Mouse (Mus musculus) hindbrain, embryonic 12.5 days (tissue): ENCODE measurements around the gene Olfr545. TPM values are rescaled to one million over a fixed set of nuclear protein-coding genes. Genes with fewer than 3 reads are reported as not detected.

Source experiments
- ATAC-seq: fragments of 200-750 bp; cut with Nextera tagmentation; 2 replicates; pipeline ENCODE4 v1.8.0; 2017; ENCODE audit warnings: moderate TSS enrichment; ENCODE audit not compliant: low FRiP score
- H3K27ac ChIP-seq: fragments of 300-500 bp; sonication (generic); 2 replicates; pipeline ENCODE4 v1.5.1; 2016; ENCODE audit warnings: mild to moderate bottlenecking
- H3K27me3 ChIP-seq: fragments of 300-500 bp; sonication (generic); 2 replicates; pipeline ENCODE4 v1.6.1; 2016; ENCODE audit warnings: mild to moderate bottlenecking
- H3K36me3 ChIP-seq: fragments of 300-500 bp; sonication (generic); 2 replicates; pipeline ENCODE4 v1.6.1; 2016; ENCODE audit warnings: mild to moderate bottlenecking
- H3K4me1 ChIP-seq: fragments of 300-500 bp; sonication (generic); 2 replicates; pipeline ENCODE4 v1.6.1; 2016
- H3K4me2 ChIP-seq: fragments of 300-500 bp; sonication (generic); replicated peaks from 2 replicates; pipeline ENCODE4 v1.6.1; 2016; ENCODE audit warnings: mild to moderate bottlenecking
- H3K4me3 ChIP-seq: fragments of 300-500 bp; sonication (generic); 2 replicates; pipeline ENCODE4 v1.5.1; 2016; ENCODE audit warnings: mild to moderate bottlenecking
- H3K9ac ChIP-seq: fragments of 300-500 bp; sonication (generic); 2 replicates; pipeline ENCODE4 v1.6.1; 2016; ENCODE audit warnings: mild to moderate bottlenecking, moderate library complexity
- H3K9me3 ChIP-seq: fragments of 300-500 bp; sonication (generic); replicated peaks from 2 replicates; pipeline ENCODE4 v1.6.1; 2016; ENCODE audit warnings: mild to moderate bottlenecking
- WGBS: fragments of 180-500 bp; shearing (Covaris S2); methylation state at CpG from one replicate; pipeline ENCODE4 v1.1.7; 2016; 5-methylcytosine and 5-hydroxymethylcytosine counted together
- polyA plus RNA-seq: library from polyadenylated mRNA; unstranded; fragments of >200 nt; fragmentation: Nextera tagmentation; extraction: Ambion mirVana; gene quantifications from 2 replicates; pipeline ENCODE4 v1.2.1, GENCODE M21; 2016

Gene Olfr545
- 0.17 and 0.22 TPM in 2 replicates for polyA plus RNA-seq

DNA sequence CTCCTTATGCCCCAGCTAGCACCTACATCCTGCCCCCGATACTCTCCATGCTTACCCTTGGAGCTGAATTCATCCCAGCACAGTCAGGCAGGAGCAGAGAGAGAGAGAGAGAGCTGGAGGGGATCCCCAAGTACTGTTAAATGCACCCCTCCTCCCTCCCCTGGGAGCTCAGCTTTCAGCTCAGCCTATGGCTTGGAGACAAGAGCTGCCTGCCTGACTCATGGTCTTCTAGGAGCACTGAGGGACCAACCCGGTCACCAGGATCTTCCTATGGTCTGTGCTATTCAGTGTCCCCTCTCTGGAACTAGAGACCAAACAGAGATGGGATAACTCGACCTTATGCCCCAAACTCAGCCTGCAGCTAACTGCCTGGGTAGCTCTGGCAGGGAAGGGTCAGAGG, at the start of gene Olfr545:
TSS of gene Olfr545 (minus strand) at position 101 of the 400 bp plus-strand sequence.
- H3K4me3 ChIP-seq = no peak within 1 kb of the TSS
- H3K36me3 ChIP-seq = no peaks in the 10 kb centered on the region
- no peak for ATAC-seq
- H3K27ac ChIP-seq = no peak within 1 kb of the TSS
- H3K4me2 ChIP-seq = no peak within 1 kb of the TSS
- no peaks in the 10 kb centered on the region for H3K4me1 ChIP-seq
- WGBS = 72% methylated on average over 3 of the region's 3 CpGs
- no peak within 1 kb of the TSS for H3K9ac ChIP-seq
- H3K9me3 ChIP-seq = no peaks in the 10 kb centered on the region
- H3K27me3 ChIP-seq = no peaks in the 10 kb centered on the region

DNA sequence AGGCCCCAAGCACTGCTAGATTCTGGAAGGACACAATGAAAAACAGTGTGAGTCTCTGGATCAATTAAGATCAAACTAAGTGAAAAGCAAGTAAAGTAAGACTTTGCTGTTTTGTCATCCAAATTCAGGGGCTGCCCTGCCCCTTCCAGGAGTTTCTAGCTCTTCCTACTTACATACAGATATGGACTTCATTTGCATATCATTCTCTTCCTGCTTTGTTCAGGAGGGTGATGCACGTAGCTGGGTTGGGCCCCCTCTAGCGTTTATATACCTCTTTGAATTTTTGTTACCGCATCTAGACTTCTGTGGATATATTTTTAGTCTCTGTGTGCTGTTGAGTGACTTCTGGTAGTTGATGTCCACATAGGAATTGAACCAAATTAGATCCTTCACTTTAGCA, 41.9 kb upstream of the Olfr545 start:
- Histone ChIP-seq H3K36me3 (no peaks in the 10 kb centered on the region), H3K4me2 (no peak overlapping the region), H3K27ac (no peak overlapping the region), H3K27me3 (no peaks in the 10 kb centered on the region), H3K9me3 (no peaks in the 10 kb centered on the region), H3K4me3 (no peak overlapping the region), H3K4me1 (no peaks in the 10 kb centered on the region), H3K9ac (no peak overlapping the region)
- ATAC-seq = no peak
- WGBS = 60% methylated on average over 3 of the region's 3 CpGs

DNA sequence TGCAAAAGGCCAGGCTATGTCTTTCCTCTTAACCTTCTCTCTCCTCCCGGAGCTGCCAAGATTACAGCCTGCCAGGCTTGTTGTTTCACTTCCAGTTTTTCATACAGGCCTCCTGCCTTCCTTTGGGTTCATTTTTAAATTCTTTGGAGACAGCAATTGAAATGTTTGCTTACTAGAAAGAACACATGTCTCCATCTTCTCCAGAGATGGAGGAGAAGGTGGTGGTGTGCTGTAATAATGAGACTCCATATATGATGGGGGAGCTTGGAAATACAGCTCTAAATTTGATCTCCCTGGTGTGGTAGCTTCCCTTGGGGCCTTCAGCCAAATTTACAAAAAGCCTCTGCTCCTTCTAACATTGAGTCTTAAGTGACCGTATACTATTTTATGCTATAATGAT, 41.2 kb upstream of the Olfr545 start, which contains the start of gene Olfr548-ps1:
TSS of gene Olfr548-ps1 (plus strand) at position 301 of the 400 bp plus-strand sequence.
- no peak for ATAC-seq
- Histone ChIP-seq H3K4me3 (no peak within 1 kb of the TSS), H3K4me2 (no peak within 1 kb of the TSS), H3K36me3 (no peaks in the 10 kb centered on the region), H3K4me1 (no peaks in the 10 kb centered on the region), H3K27ac (no peak within 1 kb of the TSS), H3K9me3 (no peaks in the 10 kb centered on the region), H3K27me3 (no peaks in the 10 kb centered on the region), H3K9ac (no peak within 1 kb of the TSS)
- WGBS = 86% methylated on average over 2 of the region's 2 CpGs

DNA sequence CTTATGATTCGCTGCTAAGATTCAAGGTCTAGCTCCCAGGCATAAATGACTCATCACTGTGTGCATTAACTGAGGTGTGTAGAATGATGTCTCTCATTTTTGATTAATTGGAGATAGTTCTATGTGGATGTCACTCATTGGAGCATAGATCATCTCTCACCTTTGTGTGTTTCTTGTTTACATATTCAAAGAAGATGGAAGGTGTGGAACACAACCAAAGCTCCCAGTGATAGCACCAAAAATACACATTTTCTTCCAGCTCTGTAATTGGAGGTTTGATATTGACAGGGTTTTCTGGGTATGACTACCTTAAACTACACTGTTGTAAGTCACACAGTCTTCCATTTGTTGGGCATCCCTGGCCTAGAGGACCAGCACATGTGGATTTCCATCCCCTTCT, 35.1 kb upstream of the Olfr545 start, which contains the start of gene Olfr547:
TSS of gene Olfr547 (plus strand) at position 301 of the 400 bp plus-strand sequence.
- ATAC-seq = no peak
- 84% methylated on average over 1 of the region's 1 CpGs for WGBS

DNA sequence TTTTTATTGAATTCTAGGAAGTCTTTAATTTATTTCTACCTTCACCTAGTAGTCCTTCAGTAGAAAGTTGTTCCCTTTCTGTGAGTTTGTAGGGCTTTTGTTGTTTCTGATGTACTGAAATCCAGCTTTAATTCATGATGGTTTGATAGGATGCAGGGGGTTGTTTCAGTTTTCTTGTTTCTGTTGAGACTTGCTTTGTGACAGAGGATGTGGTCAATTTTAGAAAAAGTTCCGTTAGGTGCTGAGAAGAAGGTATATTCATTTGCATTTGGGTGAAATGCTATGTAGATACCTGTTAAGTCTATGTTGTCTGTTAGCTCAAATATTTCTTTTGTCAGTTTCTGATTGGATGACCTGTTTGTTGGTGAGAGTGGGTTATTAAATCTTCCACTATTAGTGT, 29.7 kb upstream of the Olfr545 start:
- no peak overlapping the region for H3K27ac ChIP-seq
- H3K4me1 ChIP-seq = no peaks in the 10 kb centered on the region
- no peaks in the 10 kb centered on the region for H3K27me3 ChIP-seq
- H3K4me2 ChIP-seq = no peak overlapping the region
- no peak for ATAC-seq
- no peaks in the 10 kb centered on the region for H3K36me3 ChIP-seq
- no peak overlapping the region for H3K9ac ChIP-seq
- no peak overlapping the region for H3K4me3 ChIP-seq
- 81% methylated on average over 1 of the region's 1 CpGs for whole genome bisulfite sequencing
- no peaks in the 10 kb centered on the region for H3K9me3 ChIP-seq

More for the DNA sequence above, 35.1 kb upstream of the Olfr545 start, which contains the start of gene Olfr547:
- Histone ChIP-seq H3K9me3 (no peaks in the 10 kb centered on the region), H3K36me3 (no peaks in the 10 kb centered on the region), H3K4me3 (no peak within 1 kb of the TSS), H3K4me2 (no peak within 1 kb of the TSS), H3K27ac (no peak within 1 kb of the TSS), H3K9ac (no peak within 1 kb of the TSS), H3K27me3 (no peaks in the 10 kb centered on the region), H3K4me1 (no peaks in the 10 kb centered on the region)

DNA sequence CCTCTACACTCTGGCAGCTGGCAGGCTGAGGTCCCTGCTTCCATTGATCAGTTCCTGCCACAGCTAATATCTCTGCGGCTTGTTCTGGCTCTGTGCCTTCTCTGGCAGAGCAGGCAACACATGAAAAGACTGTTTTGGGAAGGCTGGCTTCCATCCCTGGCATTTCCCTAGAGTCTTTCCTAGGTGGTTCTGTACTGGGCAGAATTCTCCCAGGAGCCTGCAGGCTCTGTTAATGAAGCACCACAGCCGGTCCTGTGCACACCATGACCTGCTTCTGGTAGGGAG, 17.6 kb upstream of the Olfr545 start:
- WGBS = 84% methylated on average over 2 of the region's 2 CpGs
- H3K4me1 ChIP-seq = peaks cover 3% of the 10 kb centered on the region; the same call in 1 of the 2 replicates
- H3K9ac ChIP-seq = no peak overlapping the region
- ATAC-seq = no peak
- no peak overlapping the region for H3K4me2 ChIP-seq
- peaks cover 10% of the 10 kb centered on the region for H3K27me3 ChIP-seq
- no peak overlapping the region for H3K27ac ChIP-seq
- H3K4me3 ChIP-seq = no peak overlapping the region
- no peaks in the 10 kb centered on the region for H3K36me3 ChIP-seq
- no peaks in the 10 kb centered on the region for H3K9me3 ChIP-seq

DNA sequence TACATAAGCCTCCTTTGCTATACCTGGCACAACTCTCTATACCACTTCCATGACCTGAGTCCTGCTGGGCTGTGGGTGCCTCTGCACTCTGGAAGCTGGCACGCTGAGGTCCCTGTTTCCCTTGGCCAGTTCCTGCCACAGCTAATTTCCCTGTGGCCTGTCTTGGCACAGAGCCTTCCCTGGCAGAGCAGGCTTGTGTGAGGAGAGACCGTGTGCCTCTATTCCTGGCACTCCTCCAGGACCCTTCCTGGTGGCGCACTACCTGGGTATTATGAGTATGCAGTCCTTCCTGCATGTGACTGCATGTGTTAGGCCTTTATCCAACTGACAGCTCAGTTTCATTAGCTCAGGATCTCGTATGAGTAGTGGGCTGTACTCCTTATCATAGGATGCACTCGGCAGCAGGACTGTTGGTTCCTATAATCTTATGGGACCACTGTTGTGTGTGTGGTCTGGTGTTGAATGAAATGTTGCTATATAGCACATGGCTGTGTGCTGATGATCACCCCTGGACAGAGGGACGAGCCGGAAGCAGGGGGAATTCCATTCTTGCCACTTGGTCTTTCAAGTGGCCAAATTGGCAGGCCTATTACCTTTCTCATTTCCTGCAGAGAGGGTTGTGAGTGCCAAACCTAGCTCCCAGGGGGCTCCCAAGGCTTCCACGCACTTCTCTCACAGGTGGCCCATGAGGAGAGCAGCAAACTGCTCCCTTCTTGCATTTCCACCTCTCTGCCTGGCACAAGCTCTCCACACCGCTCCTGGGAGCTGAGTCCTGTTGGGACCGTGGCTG, 17.1 kb upstream of the Olfr545 start:
- H3K9me3 ChIP-seq = no peaks in the 10 kb centered on the region
- H3K27me3 ChIP-seq = peaks cover 10% of the 10 kb centered on the region
- no peak overlapping the region for H3K4me2 ChIP-seq
- H3K9ac ChIP-seq = no peak overlapping the region
- H3K4me1 ChIP-seq = peaks cover 3% of the 10 kb centered on the region; the same call in 1 of the 2 replicates
- no peaks in the 10 kb centered on the region for H3K36me3 ChIP-seq
- H3K4me3 ChIP-seq = no peak overlapping the region
- 77% methylated on average over 10 of the region's 10 CpGs for WGBS
- no peak overlapping the region for H3K27ac ChIP-seq
- ATAC-seq = no peak

DNA sequence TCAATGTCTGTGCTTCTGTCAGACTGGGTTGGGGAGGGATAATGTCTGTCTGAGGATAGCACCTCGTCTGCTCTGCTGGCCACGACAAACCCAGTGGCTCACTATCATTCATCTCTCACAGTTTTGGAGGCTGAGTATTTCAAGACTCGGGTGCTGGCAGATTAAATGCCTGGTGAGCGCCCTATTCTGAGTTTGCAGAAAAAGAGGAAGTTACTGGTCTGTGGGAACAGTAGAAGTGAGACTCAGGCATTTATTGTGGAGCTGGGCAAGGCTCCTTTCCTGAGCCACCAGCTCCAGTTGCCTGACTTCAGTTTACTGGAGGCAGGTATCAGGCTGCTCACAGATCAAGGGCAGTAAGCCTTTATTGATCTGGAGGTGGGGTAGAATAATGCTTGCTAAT, 14.8 kb upstream of the Olfr545 start:
- WGBS = 69% methylated on average over 4 of the region's 4 CpGs
- Histone ChIP-seq H3K36me3 (no peaks in the 10 kb centered on the region), H3K27ac (no peak overlapping the region), H3K4me2 (no peak overlapping the region), H3K4me3 (no peak overlapping the region), H3K9me3 (no peaks in the 10 kb centered on the region), H3K9ac (no peak overlapping the region), H3K27me3 (peaks cover 10% of the 10 kb centered on the region), H3K4me1 (peaks cover 3% of the 10 kb centered on the region; the same call in 1 of the 2 replicates)
- ATAC-seq = no peak

DNA sequence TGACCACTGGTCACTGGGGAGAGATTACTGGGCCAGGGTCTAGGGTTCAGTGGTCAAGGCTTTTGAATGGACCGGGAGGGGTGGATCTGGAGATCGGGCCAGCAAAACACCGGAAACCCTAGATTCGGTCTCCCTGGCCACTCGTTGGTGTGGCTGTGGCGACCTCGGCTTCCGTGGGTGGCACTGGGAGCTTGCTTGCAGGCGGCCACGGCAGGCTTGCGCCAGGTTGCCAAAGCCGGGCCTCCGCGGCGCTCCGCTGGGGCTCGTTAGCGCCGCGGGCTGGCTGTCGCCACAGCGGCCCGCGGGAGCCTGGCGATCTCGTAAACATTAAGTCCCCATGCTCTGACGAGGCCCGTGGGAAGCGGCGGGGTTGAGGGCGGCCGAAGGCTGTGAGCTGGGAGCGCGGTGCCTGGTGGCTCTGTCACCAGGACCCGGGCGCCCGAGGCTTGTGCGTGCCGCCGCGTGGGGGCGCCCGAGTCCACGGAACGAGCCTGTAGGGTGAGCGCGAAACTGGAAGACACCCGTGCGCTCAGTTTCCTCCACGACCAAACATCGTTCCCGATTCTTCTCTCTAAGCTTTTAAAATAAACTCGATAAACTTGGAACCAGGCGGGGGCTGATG, 13.6 kb upstream of the Olfr545 start:
- H3K4me3 ChIP-seq = peak overlapping the region; percentile 46
- peak overlapping the region; percentile 89 for H3K4me2 ChIP-seq
- peaks cover 10% of the 10 kb centered on the region for H3K27me3 ChIP-seq
- ATAC-seq = peak; percentile 96
- no peaks in the 10 kb centered on the region for H3K9me3 ChIP-seq
- H3K9ac ChIP-seq = peak overlapping the region; percentile 73
- H3K36me3 ChIP-seq = no peaks in the 10 kb centered on the region
- WGBS = under 1% methylated on average over 54 of the region's 54 CpGs
- peaks cover 3% of the 10 kb centered on the region; the same call in 1 of the 2 replicates for H3K4me1 ChIP-seq
- H3K27ac ChIP-seq = no peak overlapping the region

DNA sequence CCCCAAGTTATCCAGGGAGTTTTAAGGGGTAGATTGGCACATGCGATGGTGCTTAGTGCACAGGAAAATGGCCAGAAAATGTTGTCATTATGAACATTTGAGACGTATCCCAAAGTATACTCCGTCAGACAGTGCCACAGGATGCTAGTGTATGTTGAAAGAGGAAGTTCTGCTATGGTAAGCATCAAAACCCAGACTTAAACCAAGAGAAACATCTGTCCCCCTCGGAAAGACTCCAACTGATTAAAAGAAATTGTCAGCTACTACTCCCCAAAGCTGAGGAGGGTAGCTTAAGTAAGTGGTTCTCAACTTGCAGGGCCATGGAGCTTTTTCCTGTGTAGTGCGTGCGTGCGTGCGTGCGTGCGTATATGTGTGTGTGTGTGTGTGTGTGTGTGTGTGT, 12.6 kb upstream of the Olfr545 start:
- Histone ChIP-seq H3K4me1 (peaks cover 3% of the 10 kb centered on the region; the same call in 1 of the 2 replicates), H3K4me2 (no peak overlapping the region), H3K9me3 (no peaks in the 10 kb centered on the region), H3K4me3 (no peak overlapping the region), H3K27me3 (peaks cover 10% of the 10 kb centered on the region), H3K27ac (no peak overlapping the region), H3K36me3 (no peaks in the 10 kb centered on the region), H3K9ac (no peak overlapping the region)
- no peak for ATAC-seq
- 85% methylated on average over 10 of the region's 10 CpGs for WGBS

DNA sequence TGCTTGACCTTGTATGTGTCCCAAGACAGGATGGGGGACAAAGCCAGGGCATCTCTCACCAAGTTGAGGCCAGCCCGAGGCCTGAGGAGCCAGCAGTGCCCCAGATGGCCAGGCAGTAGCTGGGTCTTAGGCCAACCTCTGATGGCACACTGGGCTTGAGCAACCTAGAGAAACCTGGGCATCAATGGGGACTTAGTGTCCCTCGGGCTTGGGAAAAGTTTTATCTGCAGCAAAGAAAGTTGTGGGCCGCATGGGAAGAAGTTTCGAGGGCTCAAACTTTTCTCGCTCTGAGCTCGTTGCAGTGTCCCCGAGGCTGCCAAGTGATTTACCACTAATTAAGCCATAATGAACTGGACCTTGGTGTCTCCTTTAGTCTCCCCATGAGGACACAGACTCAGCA, 10.4 kb upstream of the Olfr545 start:
- no peaks in the 10 kb centered on the region for H3K36me3 ChIP-seq
- H3K4me1 ChIP-seq = peaks cover 3% of the 10 kb centered on the region; the same call in 1 of the 2 replicates
- no peak overlapping the region for H3K9ac ChIP-seq
- H3K27ac ChIP-seq = no peak overlapping the region
- H3K4me2 ChIP-seq = no peak overlapping the region
- no peaks in the 10 kb centered on the region for H3K9me3 ChIP-seq
- ATAC-seq = no peak
- WGBS = 75% methylated on average over 7 of the region's 7 CpGs
- no peak overlapping the region for H3K4me3 ChIP-seq
- H3K27me3 ChIP-seq = peaks cover 10% of the 10 kb centered on the region

DNA sequence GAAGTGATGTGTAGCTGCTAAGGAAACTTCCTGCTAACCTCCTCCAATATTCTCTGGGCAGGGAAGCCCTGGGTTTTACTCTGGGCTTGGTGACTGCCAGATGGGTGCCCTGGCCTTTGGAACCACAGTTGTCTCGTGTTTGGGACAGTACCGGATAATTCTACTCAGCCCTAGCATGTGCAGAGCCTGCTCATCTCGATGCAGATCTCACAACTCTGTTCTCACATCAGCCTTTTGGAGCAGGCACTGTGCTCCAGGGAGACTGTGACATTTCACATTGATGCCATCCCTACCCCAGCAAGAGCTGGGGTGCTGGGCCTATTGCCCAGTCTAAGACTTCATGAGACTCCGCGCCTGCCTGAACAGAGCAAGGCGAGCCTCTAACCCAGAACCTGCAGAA, 9.3 kb upstream of the Olfr545 start:
- Histone ChIP-seq H3K27ac (no peak overlapping the region), H3K27me3 (peaks cover 2% of the 10 kb centered on the region), H3K9ac (no peak overlapping the region), H3K4me1 (peaks cover 3% of the 10 kb centered on the region; the same call in 1 of the 2 replicates), H3K9me3 (no peaks in the 10 kb centered on the region), H3K4me3 (no peak overlapping the region), H3K36me3 (no peaks in the 10 kb centered on the region), H3K4me2 (no peak overlapping the region)
- no peak for ATAC-seq
- 90% methylated on average over 6 of the region's 6 CpGs for WGBS
